Mouse (Mus musculus): Measurements from ENCODE around the gene Gm10382.
A peak's percentile ranks its signal among the peaks of the same experiment; 100 is the strongest.
"Not testable (repeated sequence)": the region's sequence is repeated elsewhere in the genome, so short reads cannot be mapped to it uniquely, and the experiment has no call there.

Gene Gm10382

GRCm38 (mm10) chr5:125392977-125393621, 4.0 kb downstream of the Gm10382 start:
- DNase-seq (ENCODE audit: low read depth, low spot score) = peak; percentile 96

GRCm38 (mm10) chr5:125393622-125394603, 4.8 kb downstream of the Gm10382 start:
- peak; percentile 92 for DNase-seq (ENCODE audit: low read depth, low spot score)

GRCm38 (mm10) chr5:125395008-125395407, 5.9 kb downstream of the Gm10382 start:
- no peak for DNase-seq (ENCODE audit: low read depth, low spot score)

- DNase-seq (ENCODE audit: low read depth, low spot score) = no peak
Measured at GRCm38 (mm10) chr5:125400903-125401302, 11.8 kb downstream of the Gm10382 start.

- no peak for DNase-seq (ENCODE audit: low read depth, low spot score)
Measured at GRCm38 (mm10) chr5:125402476-125402875, 13.4 kb downstream of the Gm10382 start.

GRCm38 (mm10) chr5:125402991-125403390, 13.9 kb downstream of the Gm10382 start:
- DNase-seq (ENCODE audit: low read depth, low spot score) = no peak

- peak; percentile 75 for DNase-seq (ENCODE audit: low read depth, low spot score)
Measured at GRCm38 (mm10) chr5:125403481-125404465, 14.7 kb downstream of the Gm10382 start.

GRCm38 (mm10) chr5:125404536-125404902, 15.4 kb downstream of the Gm10382 start:
- DNase-seq (ENCODE audit: low read depth, low spot score) = peak; percentile 30

GRCm38 (mm10) chr5:125404903-125405545, 15.9 kb downstream of the Gm10382 start:
- peak; percentile 58 for DNase-seq (ENCODE audit: low read depth, low spot score)

- DNase-seq (ENCODE audit: low read depth, low spot score) = peak; percentile 92
Measured at GRCm38 (mm10) chr5:125405546-125406248, 16.6 kb downstream of the Gm10382 start.

GRCm38 (mm10) chr5:125406322-125407016, 17.3 kb downstream of the Gm10382 start:
- DNase-seq (ENCODE audit: low read depth, low spot score) = peak; percentile 71

- peak; percentile 20 for DNase-seq (ENCODE audit: low read depth, low spot score)
Measured at GRCm38 (mm10) chr5:125407020-125407830, 18.1 kb downstream of the Gm10382 start.

GRCm38 (mm10) chr5:125407910-125408575, 18.9 kb downstream of the Gm10382 start:
- no peak for DNase-seq (ENCODE audit: low read depth, low spot score)

- DNase-seq (ENCODE audit: low read depth, low spot score) = peak; percentile 81
Measured at GRCm38 (mm10) chr5:125408842-125409241, 19.7 kb downstream of the Gm10382 start.

GRCm38 (mm10) chr5:125409348-125410090, 20.4 kb downstream of the Gm10382 start:
- peak; percentile 37 for DNase-seq (ENCODE audit: low read depth, low spot score)

- peak; percentile 85 for DNase-seq (ENCODE audit: low read depth, low spot score)
Measured at GRCm38 (mm10) chr5:125411972-125412530, 22.9 kb downstream of the Gm10382 start.

GRCm38 (mm10) chr5:125412536-125412935, 23.4 kb downstream of the Gm10382 start:
- not testable (repeated sequence) for DNase-seq (ENCODE audit: low read depth, low spot score)

Measured in CD4-positive, CD25-positive, alpha-beta regulatory T cell, adult 2 months (primary cell).